Mouse (Mus musculus): Measurements from ENCODE around the gene Btf3l4. TPM values are rescaled to one million over a fixed set of nuclear protein-coding genes. Genes with fewer than 3 reads are reported as not detected.

Btf3l4 gene
- polyA plus RNA-seq, 1 experiment from 2014 or later: 194 TPM

DNA sequence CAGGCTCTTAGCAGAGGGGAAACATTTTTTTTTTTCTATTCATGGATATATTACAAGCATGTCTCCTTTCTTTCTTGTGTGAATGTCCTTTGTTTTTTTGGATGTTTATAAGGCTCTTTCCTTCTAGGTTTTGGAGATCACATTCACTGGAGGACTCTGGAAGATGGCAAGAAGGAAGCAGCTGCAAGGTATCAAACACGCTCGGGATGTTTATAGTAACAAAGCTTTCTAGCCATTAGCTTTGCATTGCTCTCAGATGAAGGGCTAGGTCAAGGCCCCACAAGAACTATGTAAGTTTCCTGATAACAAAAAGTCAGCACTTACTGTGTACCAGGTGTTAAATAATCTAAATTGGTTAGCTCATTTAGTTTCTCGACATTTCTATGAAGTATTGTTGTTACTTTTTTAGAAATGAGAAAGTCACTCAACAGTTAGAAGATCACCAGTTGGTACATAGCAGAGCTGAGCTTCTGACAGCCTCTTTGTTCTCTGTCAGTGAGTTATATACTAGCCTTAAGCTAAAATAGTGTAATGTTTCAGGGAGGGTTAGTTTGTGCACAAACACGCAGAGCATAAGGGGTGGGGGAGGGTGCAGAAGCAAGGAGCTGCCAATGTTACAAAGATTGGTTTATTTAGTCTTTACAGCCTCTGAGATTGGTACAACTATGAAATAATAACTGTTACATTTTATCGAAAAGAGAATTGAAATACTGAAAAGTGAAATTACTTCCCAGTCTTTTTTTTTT lies 12.6 kb upstream of the Btf3l4 start:
- Histone ChIP-seq H3K4me2 (ENCODE audit: low read depth, low read length) (no peak overlapping the region), H3K27ac (ENCODE audit: low read depth, low read length) (no peak overlapping the region), H3K9me3 (ENCODE audit: control insufficient read depth, low read length) (no peaks in the 10 kb centered on the region), H3K4me3 (ENCODE audit: low read depth, low read length) (no peak overlapping the region), H3K4me1 (ENCODE audit: control insufficient read depth, insufficient read depth, low read length) (peaks cover 20% of the 10 kb centered on the region), H3K9ac (replicated peaks; ENCODE audit: low read depth, low read length) (no peak overlapping the region), H3K27me3 (ENCODE audit: control insufficient read depth, insufficient read depth, low read length) (no peaks in the 10 kb centered on the region), H3K36me3 (ENCODE audit: control insufficient read depth, insufficient read depth, low read length) (no peaks in the 10 kb centered on the region)
- no peak for ATAC-seq (ENCODE audit: low read depth)
- WGBS: 89% methylated on average over 5 of the region's 5 CpGs

DNA sequence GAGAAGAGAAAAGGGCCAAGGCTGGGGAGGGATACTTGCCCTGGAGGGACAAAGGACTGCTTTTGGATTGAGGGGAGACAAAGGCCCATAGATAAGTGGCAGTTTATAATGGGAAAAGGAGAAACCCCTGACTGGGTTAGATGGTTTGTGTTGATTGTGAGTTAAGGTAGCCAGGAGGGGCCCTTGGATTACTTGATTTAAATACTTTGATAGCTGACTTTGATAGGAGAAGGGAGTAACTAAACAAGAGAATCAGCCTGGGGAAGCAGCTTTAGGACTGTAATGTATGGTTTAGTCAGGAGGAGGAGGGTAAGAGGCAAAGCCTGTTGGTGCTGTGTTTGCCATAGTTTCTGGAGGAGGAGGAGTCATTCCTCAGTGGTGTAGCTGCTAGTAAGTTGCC lies 9.9 kb upstream of the Btf3l4 start:
- Histone ChIP-seq H3K4me2 (ENCODE audit: low read depth, low read length) (no peak overlapping the region), H3K27ac (ENCODE audit: low read depth, low read length) (no peak overlapping the region), H3K36me3 (ENCODE audit: control insufficient read depth, insufficient read depth, low read length) (no peaks in the 10 kb centered on the region), H3K4me1 (ENCODE audit: control insufficient read depth, insufficient read depth, low read length) (peaks cover 3% of the 10 kb centered on the region; the same call in 1 of the 2 replicates), H3K9ac (replicated peaks; ENCODE audit: low read depth, low read length) (no peak overlapping the region), H3K9me3 (ENCODE audit: control insufficient read depth, low read length) (no peaks in the 10 kb centered on the region), H3K27me3 (ENCODE audit: control insufficient read depth, insufficient read depth, low read length) (no peaks in the 10 kb centered on the region), H3K4me3 (ENCODE audit: low read depth, low read length) (no peak overlapping the region)
- ATAC-seq (ENCODE audit: low read depth): no peak

DNA sequence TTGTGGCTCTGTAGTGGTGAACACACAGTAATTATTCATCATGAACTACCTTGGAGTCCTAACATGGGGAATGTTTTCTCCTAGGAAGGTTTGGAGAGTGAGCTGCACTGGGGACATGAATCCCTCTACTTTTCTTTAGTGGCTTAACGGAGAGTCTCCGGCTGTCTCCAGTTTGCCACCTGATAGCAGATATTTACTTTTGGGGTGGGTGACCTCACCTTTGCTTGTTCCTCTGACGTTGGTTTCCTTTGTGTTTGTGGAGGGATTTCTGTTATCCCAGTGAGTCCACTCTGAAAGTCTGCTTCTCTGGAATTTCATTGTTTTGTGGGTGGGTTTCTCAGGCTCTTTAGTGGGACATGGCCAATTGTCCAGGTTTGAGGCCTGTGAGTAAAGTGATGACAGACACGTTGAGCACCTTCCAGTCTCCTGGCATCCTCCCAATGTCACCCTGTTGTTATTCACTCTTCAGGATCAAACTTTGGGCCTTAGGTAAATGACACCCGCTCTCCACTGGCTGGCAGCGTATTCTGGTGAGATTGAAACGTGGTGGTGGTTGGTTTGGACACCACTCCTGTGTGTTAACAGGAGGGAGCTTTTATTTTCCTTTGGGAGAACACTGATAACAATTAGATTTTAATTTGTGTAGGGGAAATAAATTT lies 8.6 kb upstream of the Btf3l4 start:
- Histone ChIP-seq H3K27me3 (ENCODE audit: control insufficient read depth, insufficient read depth, low read length) (no peaks in the 10 kb centered on the region), H3K4me1 (ENCODE audit: control insufficient read depth, insufficient read depth, low read length) (peaks cover 1% of the 10 kb centered on the region; the same call in 1 of the 2 replicates), H3K36me3 (ENCODE audit: control insufficient read depth, insufficient read depth, low read length) (no peaks in the 10 kb centered on the region), H3K9ac (replicated peaks; ENCODE audit: low read depth, low read length) (no peak overlapping the region), H3K4me2 (ENCODE audit: low read depth, low read length) (no peak overlapping the region), H3K27ac (ENCODE audit: low read depth, low read length) (no peak overlapping the region), H3K4me3 (ENCODE audit: low read depth, low read length) (no peak overlapping the region), H3K9me3 (ENCODE audit: control insufficient read depth, low read length) (no peaks in the 10 kb centered on the region)
- WGBS: 94% methylated on average over 7 of the region's 7 CpGs
- no peak for ATAC-seq (ENCODE audit: low read depth)

DNA sequence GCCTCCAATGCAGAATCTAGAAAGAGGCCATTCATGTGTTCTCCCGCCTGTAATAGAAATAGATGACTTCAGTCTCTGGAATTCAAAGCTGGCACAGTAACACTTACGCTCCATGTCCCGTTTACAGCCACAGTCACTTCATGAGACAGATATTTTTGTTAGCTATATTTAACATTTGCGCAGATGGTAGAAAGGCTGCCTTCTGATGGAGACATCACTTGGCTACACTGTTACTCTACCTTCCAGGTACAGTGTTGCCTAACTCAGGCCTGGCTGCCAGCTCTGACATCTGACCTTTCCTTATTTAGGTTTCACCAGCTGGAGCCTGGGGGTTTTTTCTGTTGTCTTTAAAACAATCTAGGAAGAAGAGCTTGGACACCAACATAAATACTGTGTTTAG lies 4.6 kb upstream of the Btf3l4 start:
- Histone ChIP-seq H3K4me2 (ENCODE audit: low read depth, low read length) (no peak overlapping the region), H3K9me3 (ENCODE audit: control insufficient read depth, low read length) (no peaks in the 10 kb centered on the region), H3K4me1 (ENCODE audit: control insufficient read depth, insufficient read depth, low read length) (peaks cover 10% of the 10 kb centered on the region), H3K27ac (ENCODE audit: low read depth, low read length) (no peak overlapping the region), H3K27me3 (ENCODE audit: control insufficient read depth, insufficient read depth, low read length) (no peaks in the 10 kb centered on the region), H3K4me3 (ENCODE audit: low read depth, low read length) (no peak overlapping the region), H3K9ac (replicated peaks; ENCODE audit: low read depth, low read length) (no peak overlapping the region), H3K36me3 (ENCODE audit: control insufficient read depth, insufficient read depth, low read length) (no peaks in the 10 kb centered on the region)
- 91% methylated on average over 4 of the region's 4 CpGs for WGBS
- ATAC-seq (ENCODE audit: low read depth): no peak

DNA sequence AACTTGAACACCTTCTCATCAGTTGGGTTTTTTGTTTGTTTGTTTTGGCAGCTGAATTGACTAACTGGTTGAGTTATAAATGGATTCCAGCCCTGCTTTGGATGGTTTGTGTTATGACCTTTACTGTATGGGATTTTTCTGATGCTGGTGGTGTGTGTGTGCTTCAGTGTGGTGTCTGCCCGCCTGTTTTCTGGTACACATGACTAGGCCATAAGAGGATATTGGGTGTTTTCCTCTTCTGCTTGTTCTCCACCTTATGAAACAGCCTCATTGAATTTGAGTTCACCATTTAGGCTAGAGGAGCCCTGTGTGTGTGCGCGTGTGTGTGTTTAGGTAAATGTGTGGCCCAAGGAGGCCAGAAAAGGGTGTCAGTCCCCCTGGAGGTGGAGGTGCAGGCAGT lies 2.1 kb upstream of the Btf3l4 start:
- peaks cover 26% of the 10 kb centered on the region for H3K4me1 ChIP-seq (ENCODE audit: control insufficient read depth, insufficient read depth, low read length)
- H3K36me3 ChIP-seq (ENCODE audit: control insufficient read depth, insufficient read depth, low read length): no peaks in the 10 kb centered on the region
- H3K27me3 ChIP-seq (ENCODE audit: control insufficient read depth, insufficient read depth, low read length): no peaks in the 10 kb centered on the region
- no peaks in the 10 kb centered on the region for H3K9me3 ChIP-seq (ENCODE audit: control insufficient read depth, low read length)
- peak overlapping the region; percentile 81 for H3K4me2 ChIP-seq (ENCODE audit: low read depth, low read length)
- 65% methylated on average over 3 of the region's 3 CpGs for WGBS
- peak overlapping the region; percentile 87 for H3K4me3 ChIP-seq (ENCODE audit: low read depth, low read length)
- peak overlapping the region; percentile 100 for H3K9ac ChIP-seq (replicated peaks; ENCODE audit: low read depth, low read length)
- H3K27ac ChIP-seq (ENCODE audit: low read depth, low read length): peak overlapping the region; percentile 96; the same call in 1 of the 2 replicates
- ATAC-seq (ENCODE audit: low read depth): no peak

DNA sequence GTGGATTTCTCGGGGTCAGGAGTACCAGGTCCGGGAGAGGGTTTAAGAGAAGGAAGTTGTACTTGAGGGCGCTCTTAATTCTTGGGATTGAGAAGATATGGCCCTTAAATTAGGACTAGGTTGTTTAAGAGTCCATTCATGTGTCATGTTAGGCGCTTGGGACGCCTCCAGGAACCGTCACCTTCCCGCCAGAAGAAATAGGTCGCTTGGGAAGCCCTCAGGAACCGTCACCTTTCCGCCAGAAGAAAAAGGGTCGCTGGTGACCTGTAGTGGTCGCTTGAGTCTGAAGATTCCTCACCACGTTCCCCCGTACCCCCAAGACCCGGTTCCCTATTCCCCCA lies 1.5 kb upstream of the Btf3l4 start:
- under 1% methylated on average over 15 of the region's 15 CpGs for WGBS
- peak overlapping the region; percentile 100 for H3K9ac ChIP-seq (replicated peaks; ENCODE audit: low read depth, low read length)
- no peaks in the 10 kb centered on the region for H3K9me3 ChIP-seq (ENCODE audit: control insufficient read depth, low read length)
- H3K27ac ChIP-seq (ENCODE audit: low read depth, low read length): peak overlapping the region; percentile 96
- no peaks in the 10 kb centered on the region for H3K36me3 ChIP-seq (ENCODE audit: control insufficient read depth, insufficient read depth, low read length)
- no peaks in the 10 kb centered on the region for H3K27me3 ChIP-seq (ENCODE audit: control insufficient read depth, insufficient read depth, low read length)
- peak overlapping the region; percentile 87 for H3K4me3 ChIP-seq (ENCODE audit: low read depth, low read length)
- no peak for ATAC-seq (ENCODE audit: low read depth)
- H3K4me2 ChIP-seq (ENCODE audit: low read depth, low read length): peak overlapping the region; percentile 81
- peaks cover 26% of the 10 kb centered on the region for H3K4me1 ChIP-seq (ENCODE audit: control insufficient read depth, insufficient read depth, low read length)

DNA sequence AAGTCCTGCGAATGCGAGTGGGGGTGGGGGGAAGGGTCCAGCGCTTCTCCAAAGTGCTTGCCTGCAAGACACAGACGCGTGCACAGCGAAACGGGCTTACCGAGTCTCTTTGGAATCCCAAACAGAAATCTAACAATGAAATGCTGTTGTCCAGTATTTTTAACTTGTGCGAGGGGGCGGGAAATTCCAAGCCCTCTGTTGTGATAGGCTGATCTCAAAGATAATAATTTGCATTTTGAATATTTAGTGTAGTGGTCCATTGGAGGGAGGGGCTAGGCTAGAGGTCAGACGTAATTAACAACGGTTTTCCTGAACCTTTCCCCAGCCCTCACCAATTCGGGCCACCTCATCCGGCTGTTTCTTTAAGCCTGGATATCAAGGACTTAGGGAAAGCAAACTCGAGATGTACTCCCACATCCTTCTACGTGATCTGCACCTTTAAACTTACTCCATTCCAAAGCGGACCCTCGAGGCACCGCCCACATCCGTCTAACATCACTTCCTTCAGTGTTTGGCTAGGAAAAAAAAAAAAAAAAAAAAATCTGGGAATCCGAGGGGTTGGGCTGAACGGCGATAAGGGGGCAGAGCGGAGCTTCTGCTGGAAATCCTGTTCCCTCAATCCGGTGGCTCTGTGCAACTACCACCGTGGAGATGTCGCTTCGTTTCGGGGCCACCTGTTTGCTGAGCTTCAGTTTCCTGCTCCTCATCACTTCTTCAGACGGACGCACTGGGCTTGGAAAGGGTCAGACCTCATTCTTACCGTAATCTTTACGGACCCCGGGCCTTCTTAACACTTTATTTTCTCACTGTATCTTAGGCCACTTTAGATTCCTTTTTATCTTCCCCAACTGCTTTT lies 929 bp upstream of the Btf3l4 start, which contains the start of gene Txndc12:
Gene Txndc12 (plus strand): TSS at position 487 of the 856 bp plus-strand sequence.
- Histone ChIP-seq H3K4me2 (ENCODE audit: low read depth, low read length) (peak within 1 kb of the TSS; percentile 81), H3K4me1 (ENCODE audit: control insufficient read depth, insufficient read depth, low read length) (peaks cover 26% of the 10 kb centered on the region), H3K4me3 (ENCODE audit: low read depth, low read length) (peak within 1 kb of the TSS; percentile 87), H3K27me3 (ENCODE audit: control insufficient read depth, insufficient read depth, low read length) (no peaks in the 10 kb centered on the region), H3K27ac (ENCODE audit: low read depth, low read length) (peak within 1 kb of the TSS; percentile 96), H3K36me3 (ENCODE audit: control insufficient read depth, insufficient read depth, low read length) (no peaks in the 10 kb centered on the region), H3K9me3 (ENCODE audit: control insufficient read depth, low read length) (no peaks in the 10 kb centered on the region), H3K9ac (replicated peaks; ENCODE audit: low read depth, low read length) (peak within 1 kb of the TSS; percentile 100)
- peak; percentile 80 for ATAC-seq (ENCODE audit: low read depth)
- WGBS: under 1% methylated on average over 34 of the region's 34 CpGs

DNA sequence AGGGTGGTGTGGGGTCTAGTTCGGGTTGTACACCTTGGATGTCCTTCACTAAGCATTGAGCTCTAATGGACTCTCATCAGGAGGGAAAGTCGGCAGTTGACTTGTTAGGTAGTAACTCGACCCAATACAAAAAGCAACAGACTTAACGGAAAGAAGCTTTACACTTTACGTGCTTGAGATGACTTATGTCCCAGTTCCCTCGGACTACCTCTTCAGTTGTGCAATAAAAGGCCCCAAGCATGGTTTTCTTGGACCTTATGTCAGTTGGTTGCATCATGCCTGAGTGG lies 357 bp upstream of the Btf3l4 start:
- Histone ChIP-seq H3K9me3 (ENCODE audit: control insufficient read depth, low read length) (no peaks in the 10 kb centered on the region), H3K36me3 (ENCODE audit: control insufficient read depth, insufficient read depth, low read length) (no peaks in the 10 kb centered on the region), H3K4me1 (ENCODE audit: control insufficient read depth, insufficient read depth, low read length) (peaks cover 26% of the 10 kb centered on the region), H3K27me3 (ENCODE audit: control insufficient read depth, insufficient read depth, low read length) (no peaks in the 10 kb centered on the region), H3K4me2 (ENCODE audit: low read depth, low read length) (peak overlapping the region; percentile 81), H3K9ac (replicated peaks; ENCODE audit: low read depth, low read length) (peak overlapping the region; percentile 100), H3K27ac (ENCODE audit: low read depth, low read length) (peak overlapping the region; percentile 96), H3K4me3 (ENCODE audit: low read depth, low read length) (peak overlapping the region; percentile 87)
- 0% methylated on average over 6 of the region's 6 CpGs for WGBS
- no peak for ATAC-seq (ENCODE audit: low read depth)

DNA sequence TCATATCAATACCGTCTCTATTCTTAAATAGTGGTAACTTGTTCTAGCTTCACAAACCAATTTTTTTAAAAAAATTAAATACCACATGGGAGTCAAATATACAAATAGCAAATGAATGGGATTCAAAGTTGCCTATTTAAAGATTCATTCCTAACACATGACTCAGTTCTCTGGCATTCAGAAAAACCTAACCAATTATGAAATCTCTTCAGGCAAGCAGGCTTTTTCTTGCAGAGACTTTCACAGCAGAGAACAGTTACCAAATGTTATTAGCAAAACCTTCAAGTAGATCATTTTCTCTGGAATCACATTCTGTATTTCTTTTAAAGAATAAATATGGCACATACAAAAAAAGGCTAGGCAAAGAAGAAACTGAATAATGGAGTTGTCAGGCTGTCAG lies 2.7 kb downstream of the Btf3l4 start:
- peaks cover 21% of the 10 kb centered on the region for H3K4me1 ChIP-seq (ENCODE audit: control insufficient read depth, insufficient read depth, low read length)
- no peak overlapping the region for H3K4me3 ChIP-seq (ENCODE audit: low read depth, low read length)
- H3K4me2 ChIP-seq (ENCODE audit: low read depth, low read length): no peak overlapping the region
- no peak for ATAC-seq (ENCODE audit: low read depth)
- peaks cover 11% of the 10 kb centered on the region for H3K36me3 ChIP-seq (ENCODE audit: control insufficient read depth, insufficient read depth, low read length)
- WGBS: 86% methylated on average over 1 of the region's 1 CpGs
- H3K27me3 ChIP-seq (ENCODE audit: control insufficient read depth, insufficient read depth, low read length): no peaks in the 10 kb centered on the region
- H3K9me3 ChIP-seq (ENCODE audit: control insufficient read depth, low read length): no peaks in the 10 kb centered on the region
- H3K27ac ChIP-seq (ENCODE audit: low read depth, low read length): no peak overlapping the region
- H3K9ac ChIP-seq (replicated peaks; ENCODE audit: low read depth, low read length): no peak overlapping the region

Data from neural tube, embryonic 14.5 days (tissue).